Mouse (Mus musculus) brain, embryonic 14.5 days (tissue): ENCODE results near the gene Zfp423.

Experiments
- CTCF ChIP-seq: fragments of 200-500 bp; IDR thresholded peaks from 2 replicates; pipeline ENCODE4 v1.5.1; 2012; ENCODE audit warnings: inconsistent platforms, mild to moderate bottlenecking, moderate library complexity, borderline replicate concordance; ENCODE audit not compliant: insufficient read depth, insufficient read length; ENCODE audit errors: extremely low read depth
- POLR2A ChIP-seq: fragments of 200-500 bp; IDR thresholded peaks from 2 replicates; pipeline ENCODE4 v1.6.1; 2012; ENCODE audit warnings: mild to moderate bottlenecking, inconsistent platforms, borderline replicate concordance; ENCODE audit not compliant: poor library complexity, insufficient read depth, insufficient read length, severe bottlenecking; ENCODE audit errors: extremely low read depth

DNA sequence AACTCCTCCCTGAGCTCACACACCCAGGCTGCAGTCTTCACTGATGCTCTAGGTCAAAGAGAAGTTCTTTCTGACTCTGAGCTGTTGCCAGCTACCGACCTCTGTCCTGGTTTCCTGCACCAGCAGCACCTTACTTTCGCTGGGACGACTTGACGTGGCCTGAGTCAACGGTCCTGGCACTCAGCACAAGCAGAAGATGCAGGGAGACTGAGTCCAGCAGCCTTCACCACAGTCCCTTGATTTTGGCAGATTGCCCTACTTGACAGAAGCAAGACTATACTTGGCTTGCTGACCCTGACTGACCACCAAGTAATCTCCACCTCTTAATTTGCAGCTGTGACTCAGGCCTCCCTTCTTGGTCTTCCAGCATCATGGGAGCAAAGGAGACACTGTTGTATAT, 110.6 kb downstream of the Zfp423 start:
- TF ChIP-seq POLR2A (no peak), CTCF (no peak)
